ENCODE assay signal across 16 mouse cellular contexts in genomic region chr13:46811696-46812095, GRCm38 (mm10).
"Had no signal": no experiment of that assay in that cellular context is flagged by ENCODE, and none has a peak within 500 bp of the region (broad histone marks: within the 10 kb centered on the region; RNA-seq: fewer than 3 reads in every experiment).

No protein-coding gene starts in this region.

- H3K27ac ChIP-seq: lung, embryonic 15.5 days; macrophage; midbrain, embryonic 13.5 days; midbrain, embryonic 15.5 days; neural tube, embryonic 12.5 days; stomach, embryonic 15.5 days; stomach, postnatal 0 days had no signal

- H3K4me3 ChIP-seq: lung, embryonic 15.5 days; megakaryocyte, embryonic 14.5 days; midbrain, embryonic 13.5 days; midbrain, embryonic 15.5 days; neural tube, embryonic 12.5 days; stomach, embryonic 15.5 days had no signal

- DNase-seq: lung, postnatal 14 days; lung, postnatal 36 days; right cerebral cortex, postnatal 14 days; thymus, adult 2 months; thymus, postnatal 25 days; thymus, postnatal 4 days had no signal

- H3K9me3 ChIP-seq: lung, embryonic 15.5 days; megakaryocyte, embryonic 14.5 days; midbrain, embryonic 13.5 days; midbrain, embryonic 15.5 days; neural tube, embryonic 12.5 days; stomach, embryonic 15.5 days had no signal

- H3K4me1 ChIP-seq: lung, embryonic 15.5 days; midbrain, embryonic 13.5 days; midbrain, embryonic 15.5 days; neural tube, embryonic 12.5 days; stomach, embryonic 15.5 days had no signal

- ATAC-seq: lung, postnatal 0 days; midbrain, embryonic 13.5 days; midbrain, embryonic 15.5 days had no signal

- H3K27me3 ChIP-seq: lung, embryonic 15.5 days; megakaryocyte, embryonic 14.5 days; midbrain, embryonic 13.5 days; midbrain, embryonic 15.5 days; neural tube, embryonic 12.5 days; stomach, embryonic 15.5 days had no signal

- H3K9ac ChIP-seq: lung, embryonic 15.5 days; midbrain, embryonic 13.5 days; midbrain, embryonic 15.5 days; neural tube, embryonic 12.5 days; stomach, embryonic 15.5 days had no signal

- H3K4me2 ChIP-seq: lung, embryonic 15.5 days; midbrain, embryonic 11.5 days; midbrain, embryonic 13.5 days; midbrain, embryonic 15.5 days; neural tube, embryonic 12.5 days; stomach, embryonic 15.5 days had no signal
